Mouse (Mus musculus): ENCODE measurements around the gene Zfp954. TPM values are rescaled to one million over a fixed set of nuclear protein-coding genes. Genes with fewer than 3 reads are reported as not detected.

Zfp954 gene
- polyA plus RNA-seq, 1 experiment from 2014 or later = 3.5 TPM

Other genes with a start within 250 kb of the Zfp954 start
- not detected in 2 replicates for gene Aurkc, start 126.2 kb downstream of the Zfp954 start, polyA plus RNA-seq (2015; fragmentation: Nextera tagmentation; extraction: Ambion mirVana)
- 0.20 and 0.35 TPM in 2 replicates for gene Zfp773, start 15.3 kb upstream of the Zfp954 start, polyA plus RNA-seq (2015; fragmentation: Nextera tagmentation; extraction: Ambion mirVana)
- 0.36 and 0.47 TPM in 2 replicates for gene Zfp418, start 49.8 kb upstream of the Zfp954 start, polyA plus RNA-seq (2015; fragmentation: Nextera tagmentation; extraction: Ambion mirVana)
- gene Zfp772, start 88.5 kb upstream of the Zfp954 start, polyA plus RNA-seq (2015; fragmentation: Nextera tagmentation; extraction: Ambion mirVana) = 0.97 and 1.2 TPM in 2 replicates
- gene Vmn2r29, start 125.8 kb upstream of the Zfp954 start, polyA plus RNA-seq (2015; fragmentation: Nextera tagmentation; extraction: Ambion mirVana) = not detected in 2 replicates
- gene Gm45844, start 156.8 kb upstream of the Zfp954 start, polyA plus RNA-seq (2015; fragmentation: Nextera tagmentation; extraction: Ambion mirVana) = 0.16 and 0.25 TPM in 2 replicates
- gene Clcn4, start 179.4 kb upstream of the Zfp954 start, polyA plus RNA-seq (2015; fragmentation: Nextera tagmentation; extraction: Ambion mirVana) = 14.3 and 14.9 TPM in 2 replicates
- gene Vmn2r30, start 216.1 kb upstream of the Zfp954 start, polyA plus RNA-seq (2015; fragmentation: Nextera tagmentation; extraction: Ambion mirVana) = not detected in 2 replicates

Measured in liver, embryonic 15.5 days (tissue).